Mouse (Mus musculus) hematopoietic stem cell, adult 5-6 weeks (primary cell): ENCODE measurements around the gene Retreg3. TPM values are rescaled to one million over a fixed set of nuclear protein-coding genes. Genes with fewer than 3 reads are reported as not detected.

Experiments
- ATAC-seq, 2 experiments: fragments of 125-278 bp in 1 of 2; replicated peaks in 1 of 2; 2 replicates each; pipeline ENCODE4 v1.8.0; 2016 to 2017; ENCODE audit warnings: inconsistent platforms in 2 of 2, mild to moderate bottlenecking in 2 of 2, moderate number of reproducible peaks in 2 of 2, low read depth in 1 of 2, moderate TSS enrichment in 1 of 2; ENCODE audit not compliant: low FRiP score in 2 of 2, poor library complexity in 2 of 2, severe bottlenecking in 2 of 2, insufficient read depth in 1 of 2, low TSS enrichment in 1 of 2
- total RNA-seq: library from RNA; stranded (forward); fragments of 172-1452, 232-1000 nt; gene quantifications from 2 replicates; pipeline ENCODE4 v1.2.3, GENCODE M21; 2017

Gene Retreg3
- total RNA-seq, 1 experiment from 2014 or later, result 30.9 TPM

DNA sequence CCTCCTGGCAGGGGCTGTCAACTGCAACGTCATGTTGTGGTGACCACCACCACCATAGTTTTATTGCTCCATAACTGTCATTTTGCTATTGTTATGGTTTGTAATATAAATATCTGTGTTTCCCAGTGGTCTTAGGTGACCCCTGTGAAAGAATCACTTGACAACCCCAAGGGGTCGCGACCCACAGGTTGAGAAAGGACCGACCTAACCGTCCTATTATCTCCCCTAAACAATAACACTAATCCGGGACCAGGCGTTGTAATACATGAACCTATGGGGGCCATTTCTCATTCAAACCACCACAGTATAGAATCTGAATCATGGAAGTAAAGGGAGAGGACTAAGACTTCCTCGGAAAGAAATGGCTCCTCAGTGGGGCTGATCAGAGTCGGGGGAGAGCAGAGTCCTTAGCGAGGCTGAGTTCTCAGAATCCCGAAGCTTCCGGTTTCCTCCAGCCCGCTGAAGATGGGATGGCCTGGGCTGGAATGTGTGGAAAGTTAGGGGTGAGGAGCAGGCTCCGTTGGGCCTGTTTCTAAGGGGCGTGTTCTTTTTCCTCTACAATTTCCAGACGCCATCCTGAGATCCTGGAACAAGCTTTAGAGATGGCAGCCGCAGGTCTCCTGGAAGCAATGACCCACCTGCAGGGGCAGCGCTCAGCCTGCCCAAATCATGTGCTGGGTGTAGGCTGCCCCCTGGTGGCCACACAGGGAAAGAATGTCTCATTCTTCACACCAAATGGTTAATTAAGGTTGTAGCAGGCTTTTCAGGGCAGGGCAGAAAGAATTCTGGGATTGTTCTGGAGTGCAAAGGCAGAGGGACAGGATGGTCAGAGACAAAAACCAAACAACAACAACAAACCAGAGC is 52.9 kb downstream of the Retreg3 start:
- ATAC-seq, result peak; percentile 25 to 38; a peak in 1 of 4 replicates

DNA sequence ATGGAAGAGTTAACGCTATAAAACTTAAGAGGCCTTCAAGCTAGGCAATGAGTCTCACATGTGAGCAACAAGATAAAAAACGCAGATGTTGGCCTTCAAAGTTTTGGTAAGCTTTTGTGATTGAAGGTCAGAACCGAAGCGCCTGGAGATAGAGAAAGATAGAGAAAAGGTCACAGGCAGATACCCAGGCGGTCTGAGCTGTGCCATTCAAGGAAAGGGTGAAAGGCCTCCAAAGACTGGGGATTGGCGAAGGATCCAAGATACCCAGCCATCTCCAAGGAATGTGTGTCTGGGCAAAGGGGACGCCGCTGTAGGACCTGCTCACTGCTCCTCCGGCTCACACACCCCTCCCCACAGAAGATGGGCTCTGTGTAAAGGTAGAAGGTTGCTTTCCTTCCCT is 54.7 kb downstream of the Retreg3 start:
- ATAC-seq, result no peak

- no peak for ATAC-seq
Observed at GRCm38 (mm10) chr11:101064462-101064861, 55.2 kb downstream of the Retreg3 start.

DNA sequence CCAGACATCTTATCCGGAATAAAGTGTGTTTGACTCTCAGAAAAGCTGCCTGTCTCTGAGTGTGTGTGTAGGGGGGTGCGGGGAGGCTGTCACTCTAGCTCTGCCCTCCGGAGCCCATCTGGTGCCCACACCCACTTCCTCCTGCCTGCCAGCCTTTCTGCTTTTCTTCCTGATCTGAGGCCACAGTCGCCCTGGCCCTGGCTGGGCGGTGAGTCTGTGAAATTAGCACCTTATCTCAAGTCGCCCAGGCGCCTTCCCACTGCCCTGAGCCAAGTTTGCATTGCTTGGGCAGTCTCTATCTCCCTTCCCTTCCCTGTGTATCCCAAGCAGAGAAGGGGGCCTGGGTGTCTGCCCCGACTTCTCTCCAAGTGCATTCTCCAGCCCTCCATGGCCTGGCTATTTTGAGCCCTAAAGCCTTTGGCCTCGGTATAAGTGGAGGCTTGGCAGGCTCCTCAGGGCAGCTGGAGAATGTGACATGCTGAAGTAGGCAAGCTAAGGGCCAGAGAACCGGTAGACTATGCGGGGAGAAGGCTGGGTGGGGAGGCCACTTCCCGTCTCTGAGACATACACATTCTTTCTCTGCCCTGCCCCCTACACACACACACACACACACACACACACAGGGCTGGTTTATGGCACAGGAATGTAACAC is 55.9 kb downstream of the Retreg3 start:
- ATAC-seq, result peak; percentile 91 to 93

DNA sequence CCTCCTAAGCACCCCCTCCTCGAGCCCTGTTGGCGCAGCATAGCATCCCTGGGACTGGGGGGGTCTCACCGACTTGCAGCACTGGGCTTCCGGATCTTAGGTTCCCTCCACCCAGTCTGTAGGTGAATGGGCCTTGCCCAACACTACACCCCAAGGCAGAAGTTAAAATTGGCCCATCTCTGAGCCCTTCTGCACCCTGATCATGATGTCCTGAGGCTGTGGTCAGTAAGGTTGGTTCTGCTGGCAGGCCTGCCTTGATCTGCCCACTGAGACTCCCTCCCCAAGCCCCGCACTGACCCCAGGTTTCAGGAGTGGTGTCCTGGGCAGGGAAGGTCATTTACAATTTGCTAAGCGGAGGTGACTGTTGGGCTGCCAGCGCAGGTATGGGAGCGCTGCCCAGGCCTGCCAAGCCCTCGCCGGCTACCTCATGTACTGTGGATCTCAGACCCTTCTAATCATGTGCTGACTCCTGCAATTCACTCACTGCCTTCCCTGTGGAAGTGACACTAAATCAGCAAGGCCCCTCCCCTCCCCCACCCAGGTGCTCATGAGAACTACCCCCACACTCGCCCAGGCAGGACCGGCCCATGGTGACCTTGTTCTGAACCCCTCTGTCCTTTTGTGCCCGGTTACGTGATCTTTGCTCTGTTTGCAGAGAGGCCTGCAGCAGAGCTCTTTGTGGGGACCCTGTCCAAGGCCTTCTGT is 56.6 kb downstream of the Retreg3 start:
- ATAC-seq, result no peak; a peak in 1 of 4 replicates

- no peak for ATAC-seq
Observed at GRCm38 (mm10) chr11:101062165-101062884, 57.4 kb downstream of the Retreg3 start.

GRCm38 (mm10) chr11:101061049-101061448 is 58.6 kb downstream of the Retreg3 start:
- ATAC-seq, result no peak

DNA sequence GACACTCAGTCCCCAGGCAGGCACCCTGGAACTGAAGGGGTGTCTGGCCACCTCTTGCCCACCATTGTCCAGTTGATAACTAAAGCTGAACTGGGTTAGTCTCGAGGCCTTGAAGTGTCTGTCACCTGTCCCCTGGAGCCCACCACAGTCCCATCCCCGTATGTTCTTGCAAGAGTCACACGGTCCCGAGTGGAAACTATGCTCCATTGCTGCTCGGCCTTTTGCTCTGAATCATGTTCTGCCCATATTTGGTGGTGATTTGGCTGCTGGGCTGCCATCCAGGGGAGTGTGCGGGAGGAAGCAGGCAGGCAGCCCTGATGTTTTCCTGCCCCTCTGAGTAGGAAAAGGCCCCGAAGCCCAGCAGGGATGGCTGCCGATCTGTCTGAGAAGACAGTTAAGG is 59.6 kb downstream of the Retreg3 start:
- no peak for ATAC-seq

DNA sequence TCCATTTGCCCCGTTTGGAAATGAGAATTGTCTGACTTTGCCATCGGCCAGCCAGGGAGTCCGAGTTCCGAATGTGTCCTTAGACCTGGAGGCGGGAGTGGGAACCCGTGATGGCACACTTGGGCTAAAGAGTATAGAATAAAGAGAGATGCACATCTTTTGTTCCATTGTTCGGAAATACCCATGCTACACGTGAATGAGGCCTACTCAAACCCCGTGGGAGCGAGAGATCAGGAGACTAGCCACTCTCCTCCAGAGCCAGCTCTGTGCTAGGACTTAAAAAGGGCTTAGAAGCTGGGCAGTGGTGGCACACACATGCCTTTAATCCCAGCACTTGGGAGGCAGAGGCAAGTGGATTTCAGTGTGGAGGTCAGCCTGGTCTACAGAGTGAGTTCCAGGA is 60.2 kb downstream of the Retreg3 start:
- no peak for ATAC-seq

DNA sequence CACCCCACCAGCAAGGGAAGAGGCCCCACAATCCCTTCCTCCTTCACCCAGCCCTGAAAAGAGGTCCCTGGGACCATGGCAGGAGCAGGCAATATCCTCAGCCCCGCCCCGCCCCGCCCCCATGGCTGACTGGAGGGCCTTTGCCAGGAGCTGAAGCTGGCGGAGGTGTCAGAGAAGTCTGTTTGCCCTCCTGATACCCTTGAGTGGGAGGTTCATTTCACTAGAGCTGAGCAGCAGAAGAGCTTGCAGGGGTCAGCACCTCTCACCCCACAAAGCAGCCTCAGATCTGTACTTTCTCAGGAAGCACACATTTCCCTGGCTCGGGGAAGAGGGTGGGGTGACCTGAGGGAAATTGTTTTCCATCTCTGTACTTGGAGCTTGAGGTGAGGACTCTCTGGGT is 61.0 kb downstream of the Retreg3 start:
- ATAC-seq, result no peak

GRCm38 (mm10) chr11:101057860-101058259 is 61.8 kb downstream of the Retreg3 start:
- ATAC-seq, result peak; percentile 30 to 65; a peak in 3 of 4 replicates

- ATAC-seq, result no peak
Observed at GRCm38 (mm10) chr11:101056885-101057284, 62.8 kb downstream of the Retreg3 start.

DNA sequence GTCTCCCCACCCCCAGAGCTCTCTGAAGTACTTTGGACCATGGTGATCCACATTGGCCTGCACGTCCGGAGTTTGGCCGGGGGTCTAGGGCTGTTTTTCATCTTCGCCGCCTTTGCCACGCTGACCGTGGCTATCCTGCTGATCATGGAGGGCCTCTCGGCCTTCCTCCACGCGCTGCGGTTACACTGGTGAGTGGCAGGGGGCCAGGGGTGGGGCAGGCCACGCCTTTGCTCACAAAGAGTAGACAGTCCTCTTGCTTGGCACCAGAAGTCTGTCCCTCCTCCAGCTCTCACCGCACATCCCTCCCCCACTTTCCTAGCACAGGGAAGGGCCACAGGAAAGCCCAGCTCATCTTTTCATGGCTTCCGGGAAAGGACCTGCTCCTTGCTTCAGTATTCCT is 64.3 kb downstream of the Retreg3 start:
- ATAC-seq, result no peak

DNA sequence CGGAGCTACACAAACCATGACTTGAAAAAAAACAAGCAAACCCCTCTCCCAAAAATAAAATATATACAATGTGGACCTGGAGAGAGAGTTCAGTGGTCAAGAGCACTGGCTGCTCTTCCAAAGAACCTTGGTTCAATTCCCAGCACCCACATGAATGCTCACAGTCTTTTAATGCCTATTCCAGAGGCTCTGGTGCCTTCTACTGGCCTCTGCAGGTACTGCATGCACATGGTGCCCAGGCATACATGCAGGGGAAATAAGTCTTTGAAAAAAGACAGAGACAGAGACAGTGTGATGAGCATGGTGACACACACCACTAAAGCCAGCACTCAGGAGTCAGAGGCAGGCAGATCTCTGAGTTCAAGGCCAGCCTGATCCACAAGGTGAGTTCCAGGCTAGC is 65.7 kb downstream of the Retreg3 start:
- ATAC-seq, result no peak

DNA sequence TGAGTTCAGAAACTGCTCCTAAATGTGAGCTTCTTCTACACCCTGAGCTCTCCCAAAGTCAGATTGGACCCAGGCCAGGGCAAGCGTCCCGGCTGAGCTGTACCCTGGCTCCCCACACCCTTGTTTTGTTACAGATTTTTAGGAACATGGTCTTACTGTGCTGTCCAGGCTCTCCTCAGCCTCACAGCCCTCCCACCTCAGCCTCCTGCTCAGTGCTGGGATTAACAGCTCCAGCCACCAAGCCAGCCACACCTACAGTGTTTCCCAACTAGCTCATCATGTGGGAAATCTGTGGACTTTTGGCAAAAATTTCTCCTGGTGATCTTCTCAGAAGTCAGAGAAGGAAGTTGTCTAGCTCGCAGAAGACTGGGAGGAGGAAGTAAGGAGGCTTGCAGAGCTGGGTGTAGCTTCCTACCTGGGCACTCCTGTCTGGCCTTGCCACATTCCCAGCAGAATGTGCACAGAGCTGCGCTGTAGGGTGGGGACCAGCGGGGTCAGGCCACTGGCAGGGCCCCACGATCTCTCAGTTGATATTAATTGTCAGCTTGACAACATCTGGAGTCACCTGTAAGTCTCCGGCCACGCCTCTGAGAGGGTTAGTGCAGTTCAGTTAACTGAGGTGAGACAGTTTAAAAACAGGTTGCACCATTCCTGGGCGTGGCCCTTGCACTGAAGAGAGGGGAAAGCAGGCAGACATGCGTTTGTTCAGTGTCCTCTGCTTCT is 66.8 kb downstream of the Retreg3 start:
- no peak; a peak in 1 of 4 replicates for ATAC-seq

DNA sequence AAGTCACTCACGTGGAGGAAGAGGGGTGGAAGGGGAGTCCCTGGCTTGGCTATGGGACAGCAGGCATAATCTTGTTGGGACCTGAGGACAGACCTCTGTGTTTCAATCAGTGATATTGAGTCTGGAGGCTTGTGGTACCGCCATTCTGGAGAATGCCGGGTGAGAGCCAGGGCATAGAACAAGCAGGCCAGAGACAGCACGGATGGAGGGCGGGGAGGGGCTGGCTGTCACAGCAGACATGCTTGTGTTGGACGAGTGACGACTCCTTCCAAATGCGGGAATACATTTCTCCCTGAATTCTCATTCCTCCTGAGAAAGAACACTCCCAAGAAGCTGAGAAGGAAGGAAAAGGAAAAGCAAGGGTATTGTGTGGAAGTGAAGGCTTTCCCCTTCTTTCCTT is 68.1 kb downstream of the Retreg3 start:
- ATAC-seq, result no peak

DNA sequence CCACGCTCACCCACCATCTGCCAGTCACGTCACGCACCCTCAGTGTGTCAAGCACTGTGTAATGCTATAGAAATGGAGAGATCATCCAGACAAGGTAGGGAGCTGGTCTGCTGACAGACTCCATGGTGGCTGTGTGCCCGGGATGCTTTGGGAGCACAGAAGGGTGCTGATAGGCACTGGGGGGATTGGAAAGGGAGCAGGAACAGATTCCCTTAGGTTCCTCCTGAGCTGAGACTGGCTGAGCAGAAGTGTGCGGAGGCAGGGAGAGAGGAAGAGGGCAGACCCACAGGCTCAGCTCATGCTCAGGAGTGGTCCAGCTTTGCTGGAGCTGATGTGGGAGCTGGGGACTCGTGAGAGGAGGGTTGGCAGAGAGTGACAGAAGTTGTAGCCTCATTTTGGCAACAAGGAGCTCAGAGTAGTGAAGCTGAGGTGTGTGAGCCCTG is 68.6 kb downstream of the Retreg3 start:
- no peak for ATAC-seq
